Mouse (Mus musculus): Measurements from ENCODE around the gene Serpina1e.

- TF ChIP-seq POLR2A (IDR thresholded peaks at IDR 0.05; ENCODE audit: low read depth, low read length) (no peak), CTCF (IDR thresholded peaks at IDR 0.05; ENCODE audit: borderline replicate concordance, insufficient read depth, low read length) (no peak)
Measured at GRCm38 (mm10) chr12:103961716-103962115, 2.9 kb upstream of the Serpina1e start.
